Mouse (Mus musculus) testis, postnatal 14 days (tissue): ENCODE data around the gene Cachd1.

Experiments
- DNase-seq: peaks from one replicate; pipeline ENCODE4 v3.0.0; 2021; ENCODE audit warnings: low spot score

The Cachd1 gene

DNA sequence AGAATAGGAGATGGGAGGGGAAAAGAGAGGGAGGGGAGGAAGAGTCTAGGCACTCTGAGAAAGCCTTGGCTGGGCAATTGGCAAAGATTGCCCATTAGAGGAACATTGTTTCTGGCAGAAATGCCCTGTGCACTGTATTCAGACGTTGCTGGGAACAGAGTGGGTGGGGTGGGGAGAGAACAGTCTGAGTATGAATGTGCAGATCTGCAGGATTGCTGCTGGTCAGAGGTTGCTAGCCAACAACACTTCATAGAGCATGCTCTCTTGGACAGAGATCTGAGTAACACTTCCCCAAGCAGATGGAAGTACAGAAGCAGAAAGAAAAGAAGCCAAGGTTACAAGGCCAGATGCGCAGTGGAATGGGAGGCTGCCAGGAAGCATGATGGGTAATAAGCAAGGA lies 285.7 kb downstream of the Cachd1 start:
- DNase-seq: peak; percentile 26

DNA sequence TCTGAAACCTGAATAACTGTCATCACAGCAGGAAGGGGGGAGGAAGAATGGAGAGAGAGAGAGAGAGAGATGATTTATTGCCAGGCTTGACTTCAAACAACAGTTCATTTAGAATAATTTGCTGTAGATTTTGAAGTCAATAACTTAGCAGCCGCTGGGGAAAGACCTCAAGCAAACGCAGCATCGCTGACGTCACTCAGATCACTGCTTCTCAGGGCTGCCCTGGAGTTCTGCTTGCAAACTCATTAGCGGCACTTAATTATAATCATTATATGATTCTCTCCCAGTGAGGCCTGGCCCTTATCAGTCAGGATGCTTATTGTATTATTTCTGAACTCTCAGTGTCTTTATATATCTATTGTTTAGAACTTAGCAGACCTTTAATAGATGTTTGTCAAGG lies 289.9 kb downstream of the Cachd1 start:
- DNase-seq: no peak

DNA sequence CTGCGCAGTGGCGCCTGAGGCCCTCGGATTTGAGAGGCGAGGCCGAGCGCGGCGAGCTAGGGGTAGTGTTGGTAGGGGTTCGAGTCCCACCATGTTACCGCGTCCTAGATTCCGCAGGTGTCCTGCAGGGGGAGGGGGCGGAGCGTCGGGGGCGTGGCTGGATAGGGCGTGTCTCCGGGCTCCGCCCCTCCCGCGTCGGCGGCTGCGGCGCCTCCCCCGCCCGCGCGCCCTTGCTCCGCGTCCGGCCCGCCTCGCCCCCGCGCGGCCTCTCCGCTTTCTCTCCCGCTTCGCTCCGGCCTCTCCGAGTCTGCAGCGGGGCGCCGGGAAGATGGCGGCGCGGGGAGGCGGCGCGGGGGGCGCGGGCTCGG lies 292.3 kb downstream of the Cachd1 start, which contains the start of gene Raver2:
Gene Raver2 (plus strand): TSS at position 198 of the 368 bp plus-strand sequence.
- DNase-seq: peak; percentile 75

DNA sequence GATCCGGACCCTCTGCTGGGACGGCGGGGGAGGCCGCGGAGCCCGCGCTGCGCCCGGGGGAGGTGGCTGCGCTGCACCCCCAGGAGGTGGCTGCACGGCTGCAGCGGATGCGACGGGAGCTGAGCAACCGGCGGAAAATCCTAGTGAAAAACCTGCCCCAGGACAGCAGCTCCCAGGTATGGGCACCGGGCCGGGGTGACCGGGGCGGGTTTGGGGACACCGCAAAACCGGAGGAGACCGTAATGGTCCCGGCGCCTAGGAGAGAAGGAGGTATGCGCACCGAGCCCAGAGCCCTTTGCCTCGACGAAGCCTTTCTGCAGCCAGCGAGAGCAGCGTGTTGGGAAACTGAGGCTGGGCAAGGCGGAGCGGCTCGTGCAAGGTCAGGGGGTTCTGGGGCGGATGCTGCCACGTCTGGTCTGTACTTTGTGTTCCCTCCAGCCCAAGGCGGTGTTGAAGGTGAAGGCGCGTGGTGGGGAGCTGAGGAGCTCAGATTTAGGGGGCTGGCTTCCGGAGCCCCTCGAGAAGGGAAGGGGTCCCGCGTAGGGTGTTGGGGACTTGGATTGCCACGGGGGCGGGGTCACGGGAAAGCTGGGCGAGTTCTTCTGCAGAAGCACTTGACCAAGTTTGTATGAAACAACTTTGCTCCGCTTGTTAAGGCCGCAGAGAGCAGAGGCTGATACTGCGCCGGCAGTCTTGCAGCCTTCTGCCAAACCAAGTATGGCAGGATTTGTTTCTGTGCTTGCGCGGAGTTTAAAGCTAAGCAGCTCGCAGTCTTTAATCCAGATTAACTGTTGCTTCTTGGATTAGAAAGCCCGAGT lies 292.9 kb downstream of the Cachd1 start:
- peak; percentile 44 for DNase-seq

DNA sequence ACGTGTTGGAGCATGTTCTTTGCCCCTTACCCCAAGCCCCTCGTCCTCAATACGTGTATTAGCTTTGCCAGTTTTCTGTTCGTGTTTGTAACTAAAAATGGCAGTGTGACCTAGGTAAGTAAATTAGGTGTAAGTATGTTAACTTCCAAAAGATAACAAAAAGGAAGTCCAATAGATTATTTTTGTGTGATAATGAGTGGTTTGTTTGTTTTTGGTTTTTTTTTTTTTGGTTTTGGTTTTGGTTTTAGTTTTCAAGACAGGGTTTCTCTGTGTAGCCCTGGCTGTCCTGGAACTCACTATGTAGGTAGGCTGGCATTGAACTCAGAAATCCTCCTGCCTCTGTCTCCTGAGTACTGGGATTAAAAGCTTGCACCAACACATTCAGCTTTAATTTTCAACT lies 295.1 kb downstream of the Cachd1 start:
- no peak for DNase-seq

DNA sequence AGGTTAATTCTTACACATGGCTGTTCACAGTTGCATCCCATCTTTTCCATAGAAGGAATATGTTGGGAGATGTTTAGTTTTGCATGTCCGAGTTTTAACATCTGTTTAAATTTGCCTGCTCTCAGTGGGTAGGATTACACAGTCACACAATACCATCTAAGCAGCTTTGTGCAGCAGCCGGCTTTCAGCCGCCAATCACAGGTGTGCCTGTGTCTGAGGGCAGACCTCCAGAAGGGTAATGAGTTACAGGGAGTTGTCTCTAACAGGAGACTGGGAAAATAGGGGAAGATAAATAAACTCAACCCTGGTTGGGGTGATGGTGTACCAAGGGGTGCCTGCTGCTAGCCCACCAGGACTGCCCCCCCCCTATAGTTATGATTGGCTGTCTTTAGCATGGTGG lies 299.9 kb downstream of the Cachd1 start:
- DNase-seq: no peak
